Comparison of ENCODE assay signal across 14 mouse cellular contexts in genomic region chr10:39572050-39572671, GRCm38 (mm10). TPM values are rescaled to one million over a fixed set of nuclear protein-coding genes. Genes with fewer than 3 reads are reported as not detected.
DNase-seq lines count a peak whose midpoint lies in the region; ATAC-seq lines count a peak whose summit lies in the region.
"Had no signal": no experiment of that assay in that cellular context is flagged by ENCODE, and none has a peak within 500 bp of the region (broad histone marks: within the 10 kb centered on the region; RNA-seq: fewer than 3 reads in every experiment).

No protein-coding gene starts in this region.

- H3K27ac ChIP-seq in heart, embryonic 10.5 days, result peak overlapping the region; percentile 67
- peak overlapping the region; percentile 52 for H3K27ac ChIP-seq in embryonic facial prominence, embryonic 10.5 days (replicated peaks)
- peak overlapping the region; percentile 89 for H3K27ac ChIP-seq in hindbrain, embryonic 14.5 days
- peak overlapping the region; percentile 86 for H3K27ac ChIP-seq in midbrain, embryonic 16.5 days (ENCODE audit: low read length)
- H3K27ac ChIP-seq: gastrocnemius, adult 2 months; limb, embryonic 12.5 days had no signal

- no peak overlapping the region for H3K4me2 ChIP-seq in hindbrain, embryonic 14.5 days (replicated peaks)
- H3K4me2 ChIP-seq in midbrain, embryonic 16.5 days (ENCODE audit: low read length), result no peak overlapping the region
- H3K4me2 ChIP-seq: heart, embryonic 15.5 days; limb, embryonic 12.5 days had no signal

- DNase-seq in heart, embryonic 10.5 days (ENCODE audit: low spot score), result no peak
- DNase-seq in heart, postnatal 4 days, result no peak
- no peak for DNase-seq in embryonic facial prominence, embryonic 10.5 days (ENCODE audit: low spot score)
- no peak for DNase-seq in hindbrain, embryonic 14.5 days (ENCODE audit: low spot score)
- no peak for DNase-seq in heart, postnatal 10 days
- DNase-seq: cerebellum, postnatal 36 days; retina, postnatal 1 day had no signal

- H3K4me1 ChIP-seq in heart, embryonic 10.5 days, result peaks cover 44% of the 10 kb centered on the region
- peaks cover 27% of the 10 kb centered on the region for H3K4me1 ChIP-seq in embryonic facial prominence, embryonic 10.5 days
- H3K4me1 ChIP-seq in hindbrain, embryonic 14.5 days (replicated peaks; ENCODE audit: control insufficient read depth, insufficient read depth, low read length), result peaks cover 31% of the 10 kb centered on the region
- peaks cover 30% of the 10 kb centered on the region for H3K4me1 ChIP-seq in midbrain, embryonic 16.5 days (ENCODE audit: control insufficient read depth, insufficient read depth, low read length)

- no peak overlapping the region for H3K4me3 ChIP-seq in heart, embryonic 10.5 days
- H3K4me3 ChIP-seq in embryonic facial prominence, embryonic 10.5 days, result no peak overlapping the region
- H3K4me3 ChIP-seq in hindbrain, embryonic 14.5 days (replicated peaks; ENCODE audit: low read length), result no peak overlapping the region
- no peak overlapping the region for H3K4me3 ChIP-seq in midbrain, embryonic 16.5 days (ENCODE audit: low read depth, low read length)
- H3K4me3 ChIP-seq: gastrocnemius, adult 2 months; heart, embryonic 15.5 days; limb, embryonic 12.5 days had no signal

- no peaks in the 10 kb centered on the region for H3K27me3 ChIP-seq in heart, embryonic 10.5 days (ENCODE audit: insufficient read depth, poor library complexity, severe bottlenecking)
- H3K27me3 ChIP-seq in embryonic facial prominence, embryonic 10.5 days (replicated peaks; ENCODE audit: low read depth, poor library complexity, severe bottlenecking), result no peaks in the 10 kb centered on the region
- H3K27me3 ChIP-seq in hindbrain, embryonic 14.5 days (ENCODE audit: control insufficient read depth, insufficient read depth, low read length), result no peaks in the 10 kb centered on the region
- H3K27me3 ChIP-seq in midbrain, embryonic 16.5 days (ENCODE audit: control insufficient read depth, insufficient read depth, low read depth, low read length), result no peaks in the 10 kb centered on the region
- H3K27me3 ChIP-seq: heart, embryonic 15.5 days; limb, embryonic 12.5 days had no signal

- intact Hi-C loops in heart, postnatal 10 days (cut with DNase I), result no loop called here

- 0 out of 2 replicates have a peak, but pooled peaks cover under 1% of the 10 kb centered on the region for H3K36me3 ChIP-seq in heart, embryonic 10.5 days
- H3K36me3 ChIP-seq in embryonic facial prominence, embryonic 10.5 days (replicated peaks), result no peaks in the 10 kb centered on the region
- H3K36me3 ChIP-seq in hindbrain, embryonic 14.5 days (replicated peaks; ENCODE audit: control insufficient read depth, insufficient read depth), result 0 out of 2 replicates have a peak, but pooled peaks cover 2% of the 10 kb centered on the region
- H3K36me3 ChIP-seq in midbrain, embryonic 16.5 days (ENCODE audit: control insufficient read depth, insufficient read depth, low read length), result 0 out of 2 replicates have a peak, but pooled peaks cover under 1% of the 10 kb centered on the region
- H3K36me3 ChIP-seq: heart, embryonic 15.5 days; limb, embryonic 12.5 days had no signal

- 64% methylated on average over 9 of the region's 9 CpGs for WGBS in heart, embryonic 10.5 days
- WGBS in embryonic facial prominence, embryonic 10.5 days, result 76% methylated on average over 9 of the region's 9 CpGs
- WGBS in hindbrain, embryonic 14.5 days, result 24% methylated on average over 9 of the region's 9 CpGs
- 17% methylated on average over 9 of the region's 9 CpGs for WGBS in midbrain, embryonic 16.5 days

- H3K9ac ChIP-seq in hindbrain, embryonic 14.5 days, result 0 out of 2 replicates have a peak overlapping the region, but pooled peaks have one; percentile 9
- no peak overlapping the region for H3K9ac ChIP-seq in midbrain, embryonic 16.5 days (ENCODE audit: low read depth, low read length)
- H3K9ac ChIP-seq: heart, embryonic 15.5 days; limb, embryonic 12.5 days had no signal

- no peak for ATAC-seq in hindbrain, embryonic 14.5 days (ENCODE audit: low FRiP score)
- peak; percentile 33; the same call in 1 of the 2 replicates for ATAC-seq in midbrain, embryonic 16.5 days
- no peak for ATAC-seq in granulocyte monocyte progenitor cell, adult 5-6 weeks (replicated peaks; ENCODE audit: poor library complexity, severe bottlenecking)
- ATAC-seq in cerebellum, adult (ENCODE audit: insufficient number of reproducible peaks, low FRiP score, low TSS enrichment), result no peak

- H3K9me3 ChIP-seq in heart, embryonic 10.5 days, result no peaks in the 10 kb centered on the region
- H3K9me3 ChIP-seq in embryonic facial prominence, embryonic 10.5 days, result no peaks in the 10 kb centered on the region
- no peaks in the 10 kb centered on the region for H3K9me3 ChIP-seq in hindbrain, embryonic 14.5 days (ENCODE audit: control insufficient read depth, low read length)
- H3K9me3 ChIP-seq in midbrain, embryonic 16.5 days (replicated peaks; ENCODE audit: control insufficient read depth, low read length, poor library complexity, severe bottlenecking), result no peaks in the 10 kb centered on the region
- H3K9me3 ChIP-seq: G1E; heart, embryonic 15.5 days; limb, embryonic 12.5 days had no signal

RNA-seq across cellular contexts. Expression of gene Traf3ip2, which starts 40.6 kb away (rescaled TPM):
- 12.6 and 13.7 TPM in 2 replicates for polyA plus RNA-seq in heart, embryonic 10.5 days (2016; fragmentation: Nextera tagmentation; extraction: Ambion mirVana)
- total RNA-seq in heart, postnatal 4 days (2021), result 1 to 10 TPM; 7.1 to 7.3 TPM
- 12.9 and 14.8 TPM in 2 replicates for polyA plus RNA-seq in embryonic facial prominence, embryonic 10.5 days (2016; fragmentation: Nextera tagmentation; extraction: Ambion mirVana)
- polyA plus RNA-seq in hindbrain, embryonic 14.5 days (2014; fragmentation: Nextera tagmentation; extraction: Ambion mirVana), result 8.3 and 10.1 TPM in 2 replicates
- 5.2 and 6.7 TPM in 2 replicates for polyA plus RNA-seq in midbrain, embryonic 16.5 days (2015; fragmentation: Nextera tagmentation; extraction: Ambion mirVana)
- 2.5 and 9.6 TPM in 2 replicates for total RNA-seq in granulocyte monocyte progenitor cell, adult 5-6 weeks (2014; fragmentation: Nextera tagmentation)
- total RNA-seq in granulocyte monocyte progenitor cell, adult 5-6 weeks (2017), result 2.9 and 8.5 TPM in 2 replicates
- 1 to 10 TPM; 6.4 to 9.3 TPM for total RNA-seq in heart, postnatal 10 days (2021)
